Mouse (Mus musculus): ENCODE measurements at regions not wholly inside any gene's neighbourhood (a gene's known extent, or its start where the extent isn't known, plus 50 kb on each side); places are given as distances from the start of the nearest gene placed in this dataset.

- ATAC-seq (replicated peaks in 1 of 2; ENCODE audit: insufficient read depth in 1 of 2, low FRiP score in 2 of 2, low TSS enrichment in 1 of 2, low read depth in 1 of 2, poor library complexity in 2 of 2, severe bottlenecking in 2 of 2): no peak
Observed at GRCm38 (mm10) chr1:42243878-42244277, 451.7 kb upstream of the Pou3f3 start.

- ATAC-seq (replicated peaks in 1 of 2; ENCODE audit: insufficient read depth in 1 of 2, low FRiP score in 2 of 2, low TSS enrichment in 1 of 2, low read depth in 1 of 2, poor library complexity in 2 of 2, severe bottlenecking in 2 of 2): no peak
Observed at GRCm38 (mm10) chr1:42252386-42252785, 443.2 kb upstream of the Pou3f3 start.

DNA sequence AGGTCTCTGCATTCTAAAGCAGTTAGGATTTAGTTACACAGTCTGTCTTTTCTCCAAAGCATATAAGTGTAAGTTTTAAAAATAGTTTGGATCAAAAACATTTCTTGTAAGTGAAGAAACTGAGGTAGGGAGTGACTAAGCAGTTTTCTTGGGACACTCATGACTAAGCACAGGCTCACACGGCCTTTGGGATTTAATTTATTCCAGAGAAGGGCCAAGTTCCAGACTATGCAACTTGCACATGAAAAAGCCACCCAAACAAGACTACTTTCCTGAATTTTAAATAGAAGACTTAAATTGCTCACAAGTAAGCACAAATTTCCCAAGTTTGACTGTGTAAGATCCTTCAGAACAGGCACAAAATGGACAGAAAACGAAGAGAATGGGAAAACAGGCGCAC is 441.8 kb upstream of the Pou3f3 start:
- ATAC-seq (replicated peaks in 1 of 2; ENCODE audit: insufficient read depth in 1 of 2, low FRiP score in 2 of 2, low TSS enrichment in 1 of 2, low read depth in 1 of 2, poor library complexity in 2 of 2, severe bottlenecking in 2 of 2): no peak

GRCm38 (mm10) chr1:42256911-42257595 is 438.5 kb upstream of the Pou3f3 start:
- ATAC-seq (replicated peaks in 1 of 2; ENCODE audit: insufficient read depth in 1 of 2, low FRiP score in 2 of 2, low TSS enrichment in 1 of 2, low read depth in 1 of 2, poor library complexity in 2 of 2, severe bottlenecking in 2 of 2): no peak

DNA sequence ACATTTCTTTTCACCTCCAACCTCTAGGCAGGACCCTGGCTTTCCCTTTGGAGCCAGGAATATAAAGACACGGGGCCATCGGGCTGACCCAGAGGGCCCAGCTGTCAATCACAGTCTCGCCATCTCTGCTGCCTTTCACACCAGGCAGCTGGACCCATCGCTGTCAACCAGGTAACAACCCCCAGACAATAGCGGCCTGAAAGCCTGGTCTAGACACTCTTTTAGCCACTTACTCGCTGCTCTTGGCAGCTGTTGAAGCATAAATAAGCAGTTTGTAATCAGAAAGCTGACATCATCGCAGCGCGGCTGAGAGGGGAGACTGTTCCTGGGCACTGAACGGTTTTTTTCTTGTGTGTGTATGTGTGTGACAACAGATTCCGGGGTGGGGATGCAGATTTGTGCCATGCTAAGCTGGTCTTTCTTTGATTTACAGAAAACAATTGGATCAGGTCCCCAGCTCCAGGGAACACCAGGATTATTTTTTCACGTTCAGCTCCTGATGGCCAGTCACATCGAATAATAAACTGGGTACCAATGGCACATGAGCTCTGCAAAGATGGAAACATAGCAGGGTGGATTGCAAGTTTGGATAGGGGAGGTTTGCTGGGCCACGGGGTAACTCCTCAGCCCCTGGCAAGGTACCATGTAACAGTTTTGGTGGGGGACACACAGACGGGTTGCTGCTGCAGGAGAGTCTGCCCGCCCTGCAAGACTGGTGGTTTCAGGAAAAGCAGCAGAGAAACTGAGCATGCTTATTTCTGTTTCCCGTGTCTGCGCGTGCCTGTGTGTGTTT is 437.6 kb upstream of the Pou3f3 start:
- ATAC-seq (replicated peaks in 1 of 2; ENCODE audit: insufficient read depth in 1 of 2, low FRiP score in 2 of 2, low TSS enrichment in 1 of 2, low read depth in 1 of 2, poor library complexity in 2 of 2, severe bottlenecking in 2 of 2): no peak

DNA sequence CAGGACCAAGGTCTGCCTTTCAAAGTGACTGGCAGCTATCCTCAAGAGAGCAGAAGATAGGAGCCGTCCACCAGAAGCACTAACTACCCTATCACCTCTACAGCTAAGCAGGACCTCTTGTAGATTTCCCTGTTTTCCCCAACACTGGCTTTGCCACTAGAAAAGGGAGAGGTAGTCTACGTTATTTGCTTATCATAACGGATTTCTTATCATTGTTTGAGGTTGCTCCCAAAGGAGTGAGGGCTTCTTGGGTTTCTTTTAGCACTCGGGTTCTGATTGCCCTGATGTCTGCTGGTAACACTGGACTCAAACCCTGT is 437.0 kb upstream of the Pou3f3 start:
- ATAC-seq (replicated peaks in 1 of 2; ENCODE audit: insufficient read depth in 1 of 2, low FRiP score in 2 of 2, low TSS enrichment in 1 of 2, low read depth in 1 of 2, poor library complexity in 2 of 2, severe bottlenecking in 2 of 2): no peak

DNA sequence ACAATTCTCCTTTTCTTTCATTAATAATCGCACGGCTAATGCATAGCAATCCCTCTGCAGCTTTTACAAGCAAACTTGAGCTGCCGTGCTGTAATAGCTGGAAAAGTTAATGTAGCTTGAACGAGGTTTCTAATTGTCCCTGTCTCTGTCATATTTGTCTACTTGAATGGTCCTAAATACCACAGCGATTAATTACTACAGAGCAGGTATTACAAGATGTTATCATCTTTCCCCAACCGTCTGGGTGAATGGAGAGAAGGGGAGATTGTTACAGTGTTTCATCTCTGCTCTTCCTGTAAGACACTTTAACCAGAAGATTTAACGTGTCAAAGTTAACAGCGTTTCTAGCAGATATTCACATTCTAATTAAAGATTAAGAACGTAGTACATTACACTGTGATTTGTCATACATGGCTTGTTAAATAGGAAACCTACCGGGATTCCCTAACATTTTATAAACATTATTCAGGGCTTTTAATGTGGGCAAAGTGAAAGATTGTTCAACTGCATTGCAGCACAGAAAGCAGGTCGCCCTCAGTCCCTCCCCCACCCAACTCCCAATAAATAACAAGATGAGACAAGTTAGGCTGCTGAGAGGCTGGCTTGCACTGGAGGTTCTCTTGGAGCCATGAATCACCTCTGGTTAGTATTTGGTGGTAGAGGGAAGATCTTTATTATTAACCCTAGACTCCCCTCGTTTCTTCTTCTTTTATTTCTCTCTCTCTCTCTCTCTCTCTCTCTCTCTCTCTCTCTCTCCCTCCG is 436.2 kb upstream of the Pou3f3 start:
- no peak for ATAC-seq (replicated peaks in 1 of 2; ENCODE audit: insufficient read depth in 1 of 2, low FRiP score in 2 of 2, low TSS enrichment in 1 of 2, low read depth in 1 of 2, poor library complexity in 2 of 2, severe bottlenecking in 2 of 2)

DNA sequence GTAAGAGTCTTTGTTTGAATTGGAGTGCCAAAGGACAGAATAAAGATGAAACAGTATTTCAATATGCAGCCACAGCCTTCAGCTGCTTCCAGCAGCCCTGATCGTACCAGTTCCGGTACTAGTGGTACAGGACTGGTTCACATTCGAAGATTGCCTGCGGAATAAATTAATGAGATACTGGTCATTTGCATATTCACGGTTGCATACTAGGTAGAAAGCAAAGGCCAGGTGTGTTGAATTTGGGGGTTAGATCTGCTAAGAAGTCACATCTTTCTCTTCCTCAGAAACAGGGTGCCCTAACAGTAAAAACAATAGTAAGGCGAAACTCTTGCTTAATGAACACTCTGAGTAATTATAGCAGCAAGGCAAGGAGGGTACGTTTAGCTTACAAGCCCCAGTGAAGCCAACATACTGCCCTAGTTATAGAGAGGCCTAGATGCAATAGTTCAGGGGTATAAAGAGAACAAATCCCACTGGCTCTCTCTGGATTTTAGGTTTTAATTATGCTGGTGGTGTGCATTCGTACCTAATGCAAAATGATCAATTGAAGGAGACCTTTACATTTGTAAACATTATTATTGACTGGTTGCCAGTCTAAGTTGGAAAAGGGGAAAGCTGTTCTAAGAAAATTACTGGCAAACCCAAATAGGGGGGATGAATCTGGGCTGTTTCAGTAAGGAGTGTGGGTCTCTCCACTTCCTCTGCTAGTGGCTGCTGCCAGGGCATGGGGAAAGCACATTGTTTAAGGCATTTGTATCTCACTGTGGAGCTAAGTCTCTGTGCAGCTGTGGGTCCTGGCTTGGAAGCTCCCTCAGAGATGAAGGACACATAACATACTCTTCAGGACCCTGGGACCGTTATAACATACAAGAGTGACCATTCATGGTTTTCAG is 435.3 kb upstream of the Pou3f3 start:
- ATAC-seq (replicated peaks in 1 of 2; ENCODE audit: insufficient read depth in 1 of 2, low FRiP score in 2 of 2, low TSS enrichment in 1 of 2, low read depth in 1 of 2, poor library complexity in 2 of 2, severe bottlenecking in 2 of 2): no peak

- ATAC-seq (replicated peaks in 1 of 2; ENCODE audit: insufficient read depth in 1 of 2, low FRiP score in 2 of 2, low TSS enrichment in 1 of 2, low read depth in 1 of 2, poor library complexity in 2 of 2, severe bottlenecking in 2 of 2): no peak
Observed at GRCm38 (mm10) chr1:42261031-42261430, 434.5 kb upstream of the Pou3f3 start.

DNA sequence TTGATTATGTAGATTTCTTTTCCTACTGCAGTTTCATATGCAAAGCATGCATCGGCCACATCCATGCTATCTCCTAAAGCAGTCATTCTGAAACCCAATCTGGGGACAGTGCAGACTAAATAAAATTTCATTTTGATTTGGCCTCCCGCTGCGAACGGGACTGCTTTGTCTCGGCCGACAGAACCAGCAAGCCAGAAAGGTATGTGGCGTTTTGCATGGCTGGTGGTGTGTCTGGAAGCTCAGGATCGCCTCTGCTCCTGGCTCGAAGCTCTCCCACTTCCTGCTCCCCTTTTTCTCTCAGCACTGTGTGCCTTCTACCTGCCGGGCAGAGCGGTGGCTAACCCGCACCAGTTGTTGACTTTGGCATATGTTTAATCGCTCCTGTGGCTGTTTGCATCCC is 433.8 kb upstream of the Pou3f3 start:
- ATAC-seq (replicated peaks in 1 of 2; ENCODE audit: insufficient read depth in 1 of 2, low FRiP score in 2 of 2, low TSS enrichment in 1 of 2, low read depth in 1 of 2, poor library complexity in 2 of 2, severe bottlenecking in 2 of 2): no peak; a peak in 1 of 4 replicates

DNA sequence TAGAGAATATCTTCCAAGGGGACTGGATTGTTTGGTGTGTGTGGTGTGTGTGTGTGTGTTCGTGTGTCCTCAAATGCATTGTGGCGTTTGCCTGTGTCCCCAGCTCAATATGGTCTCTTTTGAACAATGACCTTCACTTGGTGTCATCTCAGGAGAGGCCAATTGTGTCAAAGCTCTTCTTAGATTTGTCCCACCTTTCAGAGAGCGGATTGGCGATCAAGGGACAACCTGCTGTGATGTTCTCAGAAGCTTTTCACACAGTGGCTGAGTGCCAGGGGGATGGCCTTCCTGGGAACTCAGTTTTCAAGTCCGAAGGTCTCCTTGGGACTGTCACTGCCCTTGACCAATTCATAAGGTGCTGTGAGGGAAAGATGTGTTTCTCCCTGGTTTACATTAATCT is 433.0 kb upstream of the Pou3f3 start:
- no peak for ATAC-seq (replicated peaks in 1 of 2; ENCODE audit: insufficient read depth in 1 of 2, low FRiP score in 2 of 2, low TSS enrichment in 1 of 2, low read depth in 1 of 2, poor library complexity in 2 of 2, severe bottlenecking in 2 of 2)

DNA sequence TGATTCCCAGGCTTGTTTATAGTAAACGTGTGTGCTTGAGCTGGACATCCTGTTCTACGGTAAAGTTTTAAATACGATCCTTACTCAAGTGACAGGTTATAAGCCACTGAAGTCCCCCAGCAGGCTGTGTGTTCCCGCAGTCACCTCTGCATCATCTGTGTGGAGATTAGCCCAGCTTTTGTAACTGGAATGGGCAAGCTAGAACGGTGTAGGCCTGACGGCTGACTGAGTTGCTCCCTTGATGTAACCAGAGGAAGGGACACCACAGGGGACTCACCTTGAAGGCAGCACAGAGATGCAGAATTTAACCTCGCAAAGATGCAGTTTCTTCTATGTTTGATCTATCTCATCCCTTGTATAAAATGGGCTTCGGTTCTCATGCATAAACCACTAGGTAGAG is 418.4 kb upstream of the Pou3f3 start:
- no peak for ATAC-seq (replicated peaks in 1 of 2; ENCODE audit: insufficient read depth in 1 of 2, low FRiP score in 2 of 2, low TSS enrichment in 1 of 2, low read depth in 1 of 2, poor library complexity in 2 of 2, severe bottlenecking in 2 of 2)

DNA sequence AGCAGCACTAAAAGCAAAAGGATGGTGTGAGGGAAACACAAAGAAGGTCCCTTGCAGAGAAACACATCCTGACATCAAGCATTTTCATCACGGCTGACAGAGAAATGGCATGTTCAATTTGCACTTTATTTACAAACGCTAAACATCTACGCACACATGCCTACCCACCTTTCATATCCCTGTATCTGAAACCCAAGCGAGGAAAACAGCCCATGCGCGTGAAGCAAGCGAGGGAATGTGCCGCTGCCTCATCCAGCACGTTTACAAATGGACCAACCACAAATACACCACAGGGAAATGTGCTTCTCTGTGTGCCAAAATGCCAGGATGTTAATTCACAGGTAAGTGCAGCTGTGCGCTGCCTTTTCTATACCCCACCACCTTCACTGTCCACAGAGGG is 399.7 kb upstream of the Pou3f3 start:
- ATAC-seq (replicated peaks in 1 of 2; ENCODE audit: insufficient read depth in 1 of 2, low FRiP score in 2 of 2, low TSS enrichment in 1 of 2, low read depth in 1 of 2, poor library complexity in 2 of 2, severe bottlenecking in 2 of 2): no peak

- ATAC-seq (replicated peaks in 1 of 2; ENCODE audit: insufficient read depth in 1 of 2, low FRiP score in 2 of 2, low TSS enrichment in 1 of 2, low read depth in 1 of 2, poor library complexity in 2 of 2, severe bottlenecking in 2 of 2): no peak
Observed at GRCm38 (mm10) chr1:42309251-42309650, 386.3 kb upstream of the Pou3f3 start.

DNA sequence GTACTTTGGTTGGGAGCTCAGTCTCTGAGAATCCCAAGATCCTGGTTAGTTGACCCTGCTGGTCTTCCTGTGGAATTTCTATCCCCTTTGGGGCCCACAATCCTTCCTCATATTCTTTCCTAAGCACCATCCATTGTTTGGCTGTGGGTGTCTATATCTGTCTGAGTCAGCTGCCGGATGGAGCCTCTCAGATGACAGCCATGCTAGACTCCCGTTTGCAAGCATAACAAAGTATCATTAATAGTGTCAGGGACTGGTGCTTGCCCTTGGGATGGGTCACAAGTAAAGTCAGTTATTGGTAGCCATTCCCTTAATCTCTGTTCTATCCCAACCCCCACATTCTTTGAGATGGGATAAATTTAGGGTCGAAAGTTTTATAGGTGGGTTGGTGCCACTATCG is 382.1 kb upstream of the Pou3f3 start:
- ATAC-seq (replicated peaks in 1 of 2; ENCODE audit: insufficient read depth in 1 of 2, low FRiP score in 2 of 2, low TSS enrichment in 1 of 2, low read depth in 1 of 2, poor library complexity in 2 of 2, severe bottlenecking in 2 of 2): no peak

DNA sequence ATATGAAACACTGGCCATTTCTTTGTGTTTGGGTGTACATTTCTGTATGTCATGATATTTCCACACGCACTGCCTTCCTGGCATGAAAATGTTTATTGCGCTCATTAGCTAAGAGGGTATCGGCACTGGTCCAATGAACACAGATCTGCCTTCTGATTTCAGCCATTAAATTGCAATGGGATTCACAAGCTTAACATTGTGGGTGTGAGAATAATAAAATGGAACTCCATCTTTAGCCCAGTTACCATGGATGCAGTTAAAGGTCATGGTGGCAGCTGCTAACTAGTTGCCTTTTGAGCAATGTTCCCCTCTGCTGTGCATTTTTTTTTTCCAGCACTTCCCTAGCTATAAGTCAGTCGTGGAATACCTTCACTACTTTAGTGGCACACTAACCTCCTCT is 343.7 kb upstream of the Pou3f3 start:
- ATAC-seq (replicated peaks in 1 of 2; ENCODE audit: insufficient read depth in 1 of 2, low FRiP score in 2 of 2, low TSS enrichment in 1 of 2, low read depth in 1 of 2, poor library complexity in 2 of 2, severe bottlenecking in 2 of 2): no peak

GRCm38 (mm10) chr1:42352389-42352788 is 343.2 kb upstream of the Pou3f3 start:
- ATAC-seq (replicated peaks in 1 of 2; ENCODE audit: insufficient read depth in 1 of 2, low FRiP score in 2 of 2, low TSS enrichment in 1 of 2, low read depth in 1 of 2, poor library complexity in 2 of 2, severe bottlenecking in 2 of 2): no peak

DNA sequence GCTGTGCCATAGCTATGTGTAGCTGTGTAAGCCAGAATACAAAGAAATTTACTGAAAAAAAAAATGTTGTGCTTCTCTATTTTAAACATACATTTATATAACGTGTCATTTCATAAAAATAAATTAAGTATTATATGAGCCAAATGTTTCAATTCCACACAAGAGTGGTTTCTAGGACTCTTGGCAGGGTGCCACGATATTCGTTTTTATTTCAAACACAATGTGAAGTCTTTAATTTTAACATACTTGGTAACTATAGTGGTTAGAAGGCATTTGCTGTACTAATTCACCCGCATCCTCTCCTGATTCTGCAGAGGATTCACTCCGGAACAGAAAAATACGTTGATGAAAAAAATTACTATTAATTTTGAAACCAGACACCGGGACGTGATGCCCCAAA is 342.5 kb upstream of the Pou3f3 start:
- ATAC-seq (replicated peaks in 1 of 2; ENCODE audit: insufficient read depth in 1 of 2, low FRiP score in 2 of 2, low TSS enrichment in 1 of 2, low read depth in 1 of 2, poor library complexity in 2 of 2, severe bottlenecking in 2 of 2): no peak
